Mouse (Mus musculus) MEL (cell line): ENCODE measurements around the gene Ovol2. TPM values are rescaled to one million over a fixed set of nuclear protein-coding genes. Genes with fewer than 3 reads are reported as not detected.

ENCODE experiments used
- DNase-seq: peaks from one replicate; pipeline ENCODE4 v3.0.0; 2011; ENCODE audit warnings: low read depth, low spot score
- H3K27ac ChIP-seq: 2 replicates; pipeline ENCODE4 v1.5.1; 2012; ENCODE audit warnings: low read depth, mild to moderate bottlenecking, control low read depth, low read length, moderate library complexity; ENCODE audit not compliant: control insufficient read depth
- H3K27me3 ChIP-seq, 2 experiments: fragments of 150-350 bp in 1 of 2; sonication (generic) in 1 of 2; 2 replicates each; pipeline ENCODE4 v1.6.1; 2012; ENCODE audit warnings: low read length in 2 of 2, mild to moderate bottlenecking in 2 of 2, improper control_type of control experiment in 1 of 2, moderate library complexity in 1 of 2; ENCODE audit not compliant: insufficient read depth in 2 of 2, control insufficient read depth in 1 of 2
- H3K36me3 ChIP-seq, 2 experiments: 2 replicates each; pipeline ENCODE4 v1.6.1; 2012 to 2014; ENCODE audit warnings: low read length in 2 of 2, improper control_type of control experiment in 1 of 2, inconsistent platforms in 1 of 2, mild to moderate bottlenecking in 1 of 2; ENCODE audit not compliant: insufficient read depth in 2 of 2, control insufficient read depth in 1 of 2
- H3K4me1 ChIP-seq, 2 experiments: fragments of 150-350 bp in 1 of 2; sonication (generic) in 1 of 2; 2 replicates each; pipeline ENCODE4 v1.6.1; 2012; ENCODE audit warnings: low read length in 2 of 2, improper control_type of control experiment in 1 of 2, mild to moderate bottlenecking in 1 of 2; ENCODE audit not compliant: insufficient read depth in 2 of 2, control insufficient read depth in 1 of 2
- H3K4me3 ChIP-seq, 2 experiments: fragments of 150-350 bp in 1 of 2; sonication (generic) in 1 of 2; 2 replicates each; pipeline ENCODE4 v1.5.1; 2012; ENCODE audit warnings: low read depth in 2 of 2, low read length in 2 of 2, mild to moderate bottlenecking in 2 of 2, moderate library complexity in 2 of 2, control low read depth in 1 of 2, improper control_type of control experiment in 1 of 2; ENCODE audit not compliant: control insufficient read depth in 1 of 2, insufficient read depth in 1 of 2
- H3K79me2 ChIP-seq: 2 replicates; pipeline ENCODE4 v1.6.1; 2012; ENCODE audit warnings: mild to moderate bottlenecking, low read length, moderate library complexity; ENCODE audit not compliant: control insufficient read depth, poor library complexity, insufficient read depth
- H3K9ac ChIP-seq: 2 replicates; pipeline ENCODE4 v1.6.1; 2012; ENCODE audit warnings: low read depth, mild to moderate bottlenecking, control low read depth, low read length, moderate library complexity; ENCODE audit not compliant: control insufficient read depth, poor library complexity, severe bottlenecking
- H3K9me3 ChIP-seq: fragments of 150-350 bp; sonication (generic); replicated peaks from 2 replicates; pipeline ENCODE4 v1.6.1; 2012; ENCODE audit warnings: mild to moderate bottlenecking, low read length, improper control_type of control experiment, moderate library complexity; ENCODE audit not compliant: insufficient read depth
- BHLHE40 ChIP-seq: IDR thresholded peaks from 2 replicates; pipeline ENCODE4 v1.6.1; 2012; ENCODE audit warnings: low read depth, mild to moderate bottlenecking, inconsistent platforms, low read length, improper control_type of control experiment, borderline replicate concordance
- CHD2 ChIP-seq: IDR thresholded peaks from 2 replicates; pipeline ENCODE4 v1.6.1; 2011; ENCODE audit warnings: low read length, improper control_type of control experiment
- CTCF ChIP-seq, 3 experiments: IDR thresholded peaks in 2 of 3; conservative IDR thresholded peaks in 1 of 3; 2 replicates each; pipeline ENCODE4 v1.5.1; 2011 to 2012; ENCODE audit warnings: low read length in 3 of 3, low read depth in 2 of 3, mild to moderate bottlenecking in 2 of 3, improper control_type of control experiment in 1 of 3, inconsistent platforms in 1 of 3, mixed read lengths in 1 of 3, moderate library complexity in 1 of 3; ENCODE audit not compliant: control insufficient read depth in 1 of 3, insufficient read depth in 1 of 3, poor library complexity in 1 of 3, severe bottlenecking in 1 of 3
- E2F4 ChIP-seq: IDR thresholded peaks from 2 replicates; pipeline ENCODE4 v1.6.1; 2011; ENCODE audit warnings: low read depth, low read length, improper control_type of control experiment, borderline replicate concordance
- ELF1 ChIP-seq: IDR thresholded peaks from 2 replicates; pipeline ENCODE4 v1.6.1; 2014; ENCODE audit warnings: low read depth, mild to moderate bottlenecking, inconsistent platforms, low read length, improper control_type of control experiment, moderate library complexity
- EP300 ChIP-seq, 2 experiments: IDR thresholded peaks; 2 replicates each; pipeline ENCODE4 v1.6.1; 2011; ENCODE audit warnings: improper control_type of control experiment in 2 of 2, low read length in 2 of 2, low read depth in 1 of 2, mild to moderate bottlenecking in 1 of 2
- ETS1 ChIP-seq: IDR thresholded peaks from 2 replicates; pipeline ENCODE4 v1.6.1; 2012; ENCODE audit warnings: low read depth, mild to moderate bottlenecking, inconsistent platforms, low read length, improper control_type of control experiment, moderate library complexity
- JUND ChIP-seq: IDR thresholded peaks from 2 replicates; pipeline ENCODE4 v1.6.1; 2011; ENCODE audit warnings: low read depth, mild to moderate bottlenecking, improper control_type of control experiment, low read length
- KAT2A ChIP-seq: conservative IDR thresholded peaks from 2 replicates; pipeline ENCODE4 v1.6.1; 2012; ENCODE audit warnings: low read depth, low read length, improper control_type of control experiment, inconsistent platforms
- MAZ ChIP-seq: IDR thresholded peaks from 2 replicates; pipeline ENCODE4 v1.6.1; 2012; ENCODE audit warnings: low read depth, mild to moderate bottlenecking, inconsistent platforms, low read length, improper control_type of control experiment
- MEF2A ChIP-seq: IDR thresholded peaks from 2 replicates; pipeline ENCODE4 v1.6.1; 2014; ENCODE audit warnings: low read depth, mild to moderate bottlenecking, inconsistent platforms, low read length, improper control_type of control experiment; ENCODE audit not compliant: poor library complexity, insufficient replicate concordance, severe bottlenecking; ENCODE audit errors: extremely low read depth
- MXI1 ChIP-seq: IDR thresholded peaks from 2 replicates; pipeline ENCODE4 v1.6.1; 2011; ENCODE audit warnings: mild to moderate bottlenecking, low read depth, low read length, improper control_type of control experiment
- MYC ChIP-seq: IDR thresholded peaks from 2 replicates; pipeline ENCODE4 v1.6.1; 2011; ENCODE audit warnings: low read depth, mild to moderate bottlenecking, low read length, improper control_type of control experiment, moderate library complexity
- NELFE ChIP-seq: IDR thresholded peaks from 2 replicates; pipeline ENCODE4 v1.6.1; 2011; ENCODE audit warnings: low read depth, low read length, improper control_type of control experiment
- NRF1 ChIP-seq: IDR thresholded peaks from 2 replicates; pipeline ENCODE4 v1.6.1; 2014; ENCODE audit warnings: low read depth, mild to moderate bottlenecking, inconsistent platforms, low read length, improper control_type of control experiment, moderate library complexity; ENCODE audit not compliant: poor library complexity, insufficient read depth, severe bottlenecking
- POLR2A ChIP-seq, 2 experiments: IDR thresholded peaks; 2 replicates each; pipeline ENCODE4 v1.6.1; 2011 to 2012; ENCODE audit warnings: low read length in 2 of 2, mild to moderate bottlenecking in 2 of 2, control low read depth in 1 of 2, improper control_type of control experiment in 1 of 2, low read depth in 1 of 2, moderate library complexity in 1 of 2; ENCODE audit not compliant: control insufficient read depth in 1 of 2, insufficient read depth in 1 of 2, poor library complexity in 1 of 2
- POLR2AphosphoS2 ChIP-seq: IDR thresholded peaks from 2 replicates; pipeline ENCODE4 v1.6.1; 2011; ENCODE audit warnings: low read length, improper control_type of control experiment
- POLR2AphosphoS5 ChIP-seq: IDR thresholded peaks from 2 replicates; pipeline ENCODE4 v1.6.1; 2012; ENCODE audit warnings: low read depth, borderline replicate concordance, mild to moderate bottlenecking, inconsistent platforms, low read length, moderate library complexity, mixed read lengths
- RCOR1 ChIP-seq: IDR thresholded peaks from 2 replicates; pipeline ENCODE4 v1.6.1; 2012; ENCODE audit warnings: low read depth, mild to moderate bottlenecking, inconsistent platforms, low read length, improper control_type of control experiment
- TBP ChIP-seq: IDR thresholded peaks from 2 replicates; pipeline ENCODE4 v1.8.0; 2011; ENCODE audit warnings: low read depth, low read length, improper control_type of control experiment
- TCF12 ChIP-seq: IDR thresholded peaks from 2 replicates; pipeline ENCODE4 v1.6.1; 2014; ENCODE audit warnings: low read depth, mild to moderate bottlenecking, inconsistent platforms, low read length, improper control_type of control experiment, moderate library complexity
- ZMIZ1 ChIP-seq: IDR thresholded peaks from 2 replicates; pipeline ENCODE4 v1.6.1; 2012; ENCODE audit warnings: low read depth, mild to moderate bottlenecking, inconsistent platforms, low read length, improper control_type of control experiment, moderate library complexity
- polyA plus RNA-seq, 2 experiments: library from polyadenylated mRNA; stranded (reverse) in 1 of 2; unstranded in 1 of 2; fragments of >175 nt in 1 of 2; fragments of >200 nt in 1 of 2; gene quantifications; 2 replicates each; pipeline versions ENCODE4 v1.2.1 to v1.2.4; 2012; ENCODE audit warnings: low replicate concordance in 2 of 2, low read depth in 1 of 2; ENCODE audit not compliant: insufficient read length in 2 of 2, insufficient read depth in 1 of 2, missing spikeins in 1 of 2
- total RNA-seq: library from RNA; depleted of rRNA; stranded (reverse); fragments of 300-350 nt; gene quantifications from 2 replicates; pipeline ENCODE4 v1.2.3, GENCODE M21; 2012; rRNA removed

Gene Ovol2
- total RNA-seq (not detected in 2 replicates), polyA plus RNA-seq (not detected)

DNA sequence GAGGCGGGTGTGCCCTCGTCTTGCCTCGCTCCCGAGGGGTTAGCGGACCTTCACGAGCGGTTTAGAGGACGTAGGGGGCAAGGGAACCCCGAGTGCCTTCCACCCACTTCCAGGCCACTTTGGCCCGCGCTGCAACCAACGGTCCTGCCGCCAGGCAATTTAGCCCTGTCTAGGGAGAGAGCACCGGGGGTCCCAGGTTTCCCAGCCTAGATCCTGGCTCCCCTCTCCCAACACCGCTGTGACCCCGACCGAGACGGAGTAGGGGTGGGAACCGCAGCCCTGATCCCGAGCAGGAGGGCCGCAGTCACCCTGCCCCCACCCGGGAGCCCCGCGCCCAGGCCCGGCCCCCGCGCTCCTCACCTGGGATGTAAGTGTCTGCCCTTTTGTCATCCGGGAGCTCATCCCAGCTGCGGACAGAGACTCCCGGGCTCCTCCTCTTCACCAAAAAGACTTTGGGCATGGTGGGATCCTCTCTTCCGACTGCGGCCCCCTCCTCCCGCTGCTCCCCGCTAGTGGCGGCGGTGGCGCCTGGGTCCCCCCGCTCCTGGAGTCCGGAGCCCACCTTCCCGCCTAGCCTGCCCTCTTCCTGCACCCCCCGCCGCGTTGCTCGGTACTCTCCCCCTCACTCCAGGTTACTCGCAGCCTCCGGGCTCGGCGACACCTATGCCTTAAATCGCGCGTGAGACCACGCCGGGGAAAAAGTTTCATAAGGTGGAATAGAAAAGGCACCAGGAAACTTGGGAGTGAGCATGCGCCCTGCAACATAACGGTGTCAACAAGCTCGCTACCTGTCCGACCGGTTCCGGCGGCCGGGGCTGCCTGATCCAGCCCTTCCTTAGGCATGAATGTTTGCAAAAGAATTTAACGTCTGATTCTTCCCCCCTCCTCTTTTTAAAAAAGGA is at the start of gene Ovol2:
TSS of gene Ovol2 (minus strand) at position 746 of the 902 bp plus-strand sequence.
- H3K9ac ChIP-seq = no peak within 1 kb of the TSS
- H3K27me3 ChIP-seq = peaks cover 0 to 2% of the 10 kb centered on the region in 2 experiments; a peak in 1 of 4 replicates

DNA sequence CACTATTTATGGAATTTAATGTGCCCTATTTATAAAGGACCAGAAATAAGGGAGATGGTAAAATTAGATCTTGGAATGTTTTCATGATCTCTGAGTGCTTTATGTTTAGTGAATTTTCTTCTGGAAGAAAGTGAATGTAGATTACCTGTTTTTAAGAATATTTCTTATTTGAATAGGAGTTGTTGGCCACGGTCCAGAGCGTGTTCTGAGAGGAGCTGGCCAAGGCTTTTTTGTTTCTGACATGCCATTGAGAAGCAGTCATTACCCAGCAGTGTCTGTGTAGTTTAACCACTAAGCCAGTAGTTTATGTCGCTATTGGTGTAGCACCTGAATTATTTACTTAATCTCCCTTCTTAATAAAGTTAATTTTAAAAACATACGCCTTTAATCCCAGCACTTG is 49.8 kb upstream of the Ovol2 start:
- Histone ChIP-seq H3K79me2 (no peaks in the 10 kb centered on the region), H3K9ac (no peak overlapping the region), H3K4me1 (no peaks in the 10 kb centered on the region; a peak in 1 of 4 replicates), H3K9me3 (no peaks in the 10 kb centered on the region), H3K4me3 (no peak overlapping the region), H3K27ac (no peak overlapping the region), H3K27me3 (no peaks in the 10 kb centered on the region), H3K36me3 (peaks cover 3 to 31% of the 10 kb centered on the region in 2 experiments; a peak in 3 of 4 replicates)
- no peak for DNase-seq
- TF ChIP-seq POLR2AphosphoS2 (no peak), KAT2A (no peak), TCF12 (no peak), E2F4 (no peak), ETS1 (no peak), POLR2AphosphoS5 (no peak), MEF2A (no peak), NRF1 (no peak), ELF1 (no peak), ZMIZ1 (no peak), MAZ (no peak), NELFE (no peak), MYC (no peak), CHD2 (no peak), TBP (no peak), JUND (no peak)
- TF ChIP-seq, all 39 proteins: peak for 0

More for the DNA sequence above, at the start of gene Ovol2:
- no peak for DNase-seq
- H3K4me1 ChIP-seq = no peaks in the 10 kb centered on the region; a peak in 1 of 4 replicates
- H3K9me3 ChIP-seq = no peaks in the 10 kb centered on the region
- no peak within 1 kb of the TSS for H3K27ac ChIP-seq
- no peak for TF ChIP-seq CTCF (IDR thresholded peaks at IDR 0.05 in 2 of 3, conservative IDR thresholded peaks at IDR 0.05 in 1 of 3; ENCODE audit: control insufficient read depth in 1 of 3, insufficient read depth in 1 of 3, low read depth in 2 of 3, low read length in 3 of 3, poor library complexity in 1 of 3, severe bottlenecking in 1 of 3)
- no peak for TF ChIP-seq BHLHE40
- no peak for TF ChIP-seq NRF1
- no peak for TF ChIP-seq MXI1
- no peak for TF ChIP-seq ELF1
- TF ChIP-seq POLR2A (IDR thresholded peaks at IDR 0.05; ENCODE audit: control insufficient read depth in 1 of 2, insufficient read depth in 1 of 2, low read depth in 1 of 2, low read length in 2 of 2, poor library complexity in 1 of 2) = no peak
- no peak for TF ChIP-seq NELFE
- no peak for TF ChIP-seq RCOR1
- no peak for TF ChIP-seq TCF12
- TF ChIP-seq POLR2AphosphoS2 = no peak
- TF ChIP-seq MAZ = no peak
- TF ChIP-seq EP300 (IDR thresholded peaks at IDR 0.05; ENCODE audit: low read depth in 1 of 2, low read length in 2 of 2) = no peak
- no peak within 1 kb of the TSS for H3K4me3 ChIP-seq
- no peaks in the 10 kb centered on the region for H3K36me3 ChIP-seq
- no peaks in the 10 kb centered on the region for H3K79me2 ChIP-seq
